Mouse (Mus musculus): ENCODE measurements at regions not wholly inside any gene's neighbourhood (a gene's known extent, or its start where the extent isn't known, plus 50 kb on each side); places are given as distances from the start of the nearest gene placed in this dataset.
"Not testable (repeated sequence)": the region's sequence is repeated elsewhere in the genome, so short reads cannot be mapped to it uniquely, and the experiment has no call there.

DNA sequence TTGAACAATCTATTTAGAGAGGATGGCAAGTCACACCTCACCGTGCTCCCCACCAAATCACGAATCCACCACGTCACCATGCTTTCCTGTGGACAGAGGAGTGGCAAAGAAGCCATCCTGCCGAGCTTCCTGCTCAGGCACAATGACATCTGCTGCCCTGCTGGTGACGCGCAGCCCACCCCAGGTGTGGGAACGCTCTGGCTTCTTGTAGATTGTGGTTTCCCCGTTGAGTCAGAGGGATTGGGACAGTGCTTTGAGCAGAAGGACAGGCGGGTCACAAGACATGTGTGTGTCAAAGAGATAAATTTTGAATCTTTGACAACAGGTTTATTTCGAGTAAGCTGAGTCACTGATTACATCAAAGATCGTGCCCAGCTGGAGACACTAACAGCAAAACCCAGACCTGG, 169.2 kb downstream of the Bcl2l11 start (continued):
- TF ChIP-seq GABPA (IDR thresholded peaks at IDR 0.05; ENCODE audit: insufficient replicate concordance, low read depth, low read length) (no peak), UBTF (IDR thresholded peaks at IDR 0.05; ENCODE audit: low read depth, low read length) (no peak), ZMIZ1 (IDR thresholded peaks at IDR 0.05; ENCODE audit: low read depth, low read length) (no peak), ZKSCAN1 (IDR thresholded peaks at IDR 0.05; ENCODE audit: borderline replicate concordance, low read depth, low read length) (no peak), ETS1 (conservative IDR thresholded peaks at IDR 0.05; ENCODE audit: low read depth, low read length) (peak; percentile 99), PAX5 (IDR thresholded peaks at IDR 0.05; ENCODE audit: low read length) (no peak)

DNA sequence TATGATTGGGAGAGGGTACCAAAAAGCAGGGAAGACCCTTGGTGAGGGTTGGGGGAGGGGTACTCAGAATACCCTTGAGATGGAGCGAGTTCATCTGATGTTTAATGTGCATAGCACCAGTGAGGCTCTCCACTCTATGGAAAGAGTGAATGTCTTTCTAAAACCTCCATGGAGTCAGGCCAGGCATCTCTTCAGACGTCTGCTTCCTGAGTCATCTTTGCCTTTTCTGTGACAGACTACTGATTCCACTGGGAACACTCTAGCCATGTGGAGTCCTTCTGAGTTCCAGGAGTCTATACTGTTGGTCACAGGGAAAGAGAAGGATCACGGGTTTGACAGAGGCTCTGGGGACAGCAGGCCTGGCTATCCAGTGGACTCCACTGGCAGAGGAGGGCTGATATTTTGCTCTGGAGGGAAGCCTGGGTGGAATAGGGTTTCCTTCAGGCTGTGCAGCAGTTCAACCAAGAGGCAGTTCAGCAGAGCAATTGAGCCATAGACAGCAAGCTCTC, 169.9 kb downstream of the Bcl2l11 start:
- Histone ChIP-seq H3K9me3 (replicated peaks; ENCODE audit: low read length) (peaks cover 16% of the 10 kb centered on the region), H3K36me3 (replicated peaks in 1 of 2; ENCODE audit: control insufficient read depth in 1 of 2, insufficient read depth in 1 of 2, low read length in 1 of 2) (no peaks in the 10 kb centered on the region), H3K79me2 (replicated peaks; ENCODE audit: control insufficient read depth, extremely low read depth, insufficient read depth, poor library complexity, severe bottlenecking) (no peaks in the 10 kb centered on the region), H3K27ac (ENCODE audit: insufficient read depth, low read depth) (no peak overlapping the region), H3K4me3 (replicated peaks in 1 of 3; ENCODE audit: low read depth in 2 of 3, low read length in 2 of 3, poor library complexity in 1 of 3) (no peak overlapping the region), H3K4me2 (ENCODE audit: insufficient read depth, low read depth, poor library complexity, severe bottlenecking) (no peak overlapping the region), H3K9ac (ENCODE audit: insufficient read depth, low read depth) (no peak overlapping the region), H3K27me3 (replicated peaks) (no peaks in the 10 kb centered on the region), H3K4me1 (ENCODE audit: control insufficient read depth in 1 of 2, insufficient read depth in 2 of 2) (peaks cover 21 to 54% of the 10 kb centered on the region in 2 experiments)
- no peak for TF ChIP-seq CHD2 (IDR thresholded peaks at IDR 0.05; ENCODE audit: low read length)
- no peak for TF ChIP-seq TBP (conservative IDR thresholded peaks at IDR 0.05; ENCODE audit: low read depth, low read length)
- peak; percentile 8; the same call in 1 of the 2 replicates for TF ChIP-seq ETS1 (conservative IDR thresholded peaks at IDR 0.05; ENCODE audit: low read depth, low read length)
- no peak for TF ChIP-seq POLR2A (IDR thresholded peaks at IDR 0.05; ENCODE audit: low read depth, low read length)
- no peak for TF ChIP-seq MAZ (IDR thresholded peaks at IDR 0.05; ENCODE audit: low read depth, low read length)
- no peak for TF ChIP-seq RAD21 (IDR thresholded peaks at IDR 0.05; ENCODE audit: low read depth, low read length)
- no peak for TF ChIP-seq JUN (IDR thresholded peaks at IDR 0.05; ENCODE audit: insufficient read depth, low read depth, low read length)
- dilution Hi-C loops (cut with MboI; ENCODE audit: extremely low pct_ligation_motif_present, extremely low pct_unique_long_range_greater_than_20kb, low sequenced_read_pairs) (no loop called here), in situ Hi-C loops (cut with MboI; ENCODE audit: low pct_ligation_motif_present, low pct_unique_long_range_greater_than_20kb, low sequenced_read_pairs) (no loop called here)
- peak; percentile 29 for DNase-seq (ENCODE audit: extremely low read depth)

DNA sequence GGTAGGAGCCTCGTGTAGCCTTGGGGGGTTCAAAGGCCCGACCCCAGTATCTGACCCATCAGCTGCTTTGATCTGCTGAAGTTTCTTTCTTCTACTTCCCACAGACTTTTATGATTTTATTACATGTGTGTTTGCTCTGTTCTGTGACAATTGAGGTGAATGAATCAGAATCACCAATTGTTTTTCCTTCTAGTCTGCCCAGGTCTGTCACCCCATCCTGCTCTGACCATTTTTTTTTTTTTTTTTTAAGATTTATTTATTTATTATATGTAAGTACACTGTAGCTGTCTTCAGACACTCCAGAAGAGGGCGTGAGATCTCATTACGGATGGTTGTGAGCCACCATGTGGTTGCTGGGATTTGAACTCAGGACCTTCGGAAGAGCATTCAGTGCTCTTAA, 170.6 kb downstream of the Bcl2l11 start:
- Histone ChIP-seq H3K9me3 (replicated peaks; ENCODE audit: low read length) (peaks cover 14% of the 10 kb centered on the region), H3K4me1 (ENCODE audit: control insufficient read depth in 1 of 2, insufficient read depth in 2 of 2) (peaks cover 23 to 61% of the 10 kb centered on the region in 2 experiments)
- H3K27ac ChIP-seq (ENCODE audit: insufficient read depth, low read depth); H3K79me2 ChIP-seq (replicated peaks; ENCODE audit: control insufficient read depth, extremely low read depth, insufficient read depth, poor library complexity, severe bottlenecking); in situ Hi-C loops (cut with MboI; ENCODE audit: low pct_ligation_motif_present, low pct_unique_long_range_greater_than_20kb, low sequenced_read_pairs); H3K4me2 ChIP-seq (ENCODE audit: insufficient read depth, low read depth, poor library complexity, severe bottlenecking); H3K4me3 ChIP-seq (replicated peaks in 1 of 3; ENCODE audit: low read depth in 2 of 3, low read length in 2 of 3, poor library complexity in 1 of 3); H3K27me3 ChIP-seq (replicated peaks); DNase-seq (ENCODE audit: extremely low read depth); H3K36me3 ChIP-seq (replicated peaks in 1 of 2; ENCODE audit: control insufficient read depth in 1 of 2, insufficient read depth in 1 of 2, low read length in 1 of 2); H3K9ac ChIP-seq (ENCODE audit: insufficient read depth, low read depth); dilution Hi-C loops (cut with MboI; ENCODE audit: extremely low pct_ligation_motif_present, extremely low pct_unique_long_range_greater_than_20kb, low sequenced_read_pairs): not testable (repeated sequence)

Measured in CH12.LX (cell line).